Mouse (Mus musculus) kidney, embryonic 14.5 days (tissue): ENCODE results near the gene Dync1li1. TPM values are rescaled to one million over a fixed set of nuclear protein-coding genes. Genes with fewer than 3 reads are reported as not detected.
"Not testable (repeated sequence)": the region's sequence is repeated elsewhere in the genome, so short reads cannot be mapped to it uniquely, and the experiment has no call there.

Source experiments
- ATAC-seq: fragments of 200-750 bp; cut with Nextera tagmentation; 2 replicates; pipeline ENCODE4 v1.8.0; 2017; ENCODE audit warnings: moderate number of reproducible peaks, mild to moderate bottlenecking, moderate TSS enrichment, moderate library complexity; ENCODE audit not compliant: low FRiP score, low TSS enrichment
- H3K27ac ChIP-seq: fragments of 300-500 bp; sonication (generic); 2 replicates; pipeline ENCODE4 v1.5.1; 2014; ENCODE audit warnings: low read depth, mild to moderate bottlenecking, low read length, moderate library complexity, mixed read lengths
- H3K27me3 ChIP-seq: fragments of 300-500 bp; sonication (generic); 2 replicates; pipeline ENCODE4 v1.6.1; 2014; ENCODE audit warnings: mild to moderate bottlenecking, low read length; ENCODE audit not compliant: control insufficient read depth, insufficient read depth
- H3K36me3 ChIP-seq: fragments of 300-500 bp; sonication (generic); 2 replicates; pipeline ENCODE4 v1.6.1; 2014; ENCODE audit warnings: low read length, mixed read lengths; ENCODE audit not compliant: control insufficient read depth, insufficient read depth
- H3K4me1 ChIP-seq: fragments of 300-500 bp; sonication (generic); 2 replicates; pipeline ENCODE4 v1.6.1; 2014; ENCODE audit warnings: low read length, mixed read lengths; ENCODE audit not compliant: control insufficient read depth, insufficient read depth
- H3K4me2 ChIP-seq: fragments of 300-500 bp; sonication (generic); replicated peaks from 2 replicates; pipeline ENCODE4 v1.6.1; 2014; ENCODE audit warnings: low read depth, mild to moderate bottlenecking, low read length
- H3K4me3 ChIP-seq: fragments of 300-500 bp; sonication (generic); 2 replicates; pipeline ENCODE4 v1.5.1; 2014; ENCODE audit warnings: mild to moderate bottlenecking, low read length
- H3K9ac ChIP-seq: fragments of 300-500 bp; sonication (generic); 2 replicates; pipeline ENCODE4 v1.6.1; 2014; ENCODE audit warnings: low read depth, mild to moderate bottlenecking, low read length, moderate library complexity
- H3K9me3 ChIP-seq: fragments of 300-500 bp; sonication (generic); 2 replicates; pipeline ENCODE4 v1.6.1; 2016; ENCODE audit warnings: low read length; ENCODE audit not compliant: control insufficient read depth
- WGBS: fragments of 180-500 bp; shearing (Covaris S2); extraction: QIAGEN DNeasy Blood & Tissue Kit; methylation state at CpG from one replicate; pipeline ENCODE4 v1.1.7; 2014; 5-methylcytosine and 5-hydroxymethylcytosine counted together
- polyA plus RNA-seq: library from polyadenylated mRNA; unstranded; fragments of >200 nt; fragmentation: Nextera tagmentation; extraction: Ambion mirVana; gene quantifications from 2 replicates; pipeline ENCODE4 v1.2.1, GENCODE M21; 2014

Gene Dync1li1
- 37.7 and 55.9 TPM in 2 replicates for polyA plus RNA-seq

DNA sequence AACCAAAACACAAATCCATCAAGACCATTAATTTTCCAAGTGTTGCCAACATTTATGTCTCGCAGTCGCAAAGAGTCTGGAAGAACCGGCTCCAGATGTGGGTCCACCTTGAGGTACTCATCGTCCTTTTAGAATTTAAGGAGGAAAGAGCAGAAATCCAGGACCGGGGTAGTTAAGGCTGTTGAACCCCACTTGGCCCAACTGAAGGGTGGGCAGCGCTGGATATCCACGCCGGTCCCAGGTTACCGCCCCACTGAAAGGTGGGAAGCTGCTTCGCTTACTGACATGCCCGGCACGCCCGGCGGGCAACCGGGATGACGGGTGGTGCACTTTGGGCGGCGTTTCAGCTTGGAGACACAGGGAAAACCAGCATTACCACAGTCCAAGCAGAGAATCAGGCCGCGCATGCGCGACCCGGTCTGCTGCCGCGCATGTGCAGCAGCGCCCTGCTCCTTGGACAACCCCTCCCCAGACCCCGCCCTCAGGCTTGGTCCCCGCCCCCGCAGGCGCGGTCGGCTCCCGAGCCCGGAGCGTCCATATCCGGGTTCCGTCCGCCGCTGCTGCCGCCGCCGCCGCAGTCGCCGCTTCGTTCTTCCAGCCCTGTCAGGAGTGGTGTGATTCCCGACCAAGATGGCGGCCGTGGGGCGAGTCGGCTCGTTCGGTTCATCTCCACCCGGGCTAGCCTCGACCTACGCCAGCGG is at the start of gene Dync1li1:
TSS of gene Dync1li1 (plus strand) at position 539 of the 701 bp plus-strand sequence.
- Histone ChIP-seq H3K4me3 (peak within 1 kb of the TSS; percentile 84), H3K4me1 (0 out of 2 replicates have a peak, but pooled peaks cover 3% of the 10 kb centered on the region), H3K4me2 (peak within 1 kb of the TSS; percentile 88), H3K36me3 (peaks cover 10% of the 10 kb centered on the region; the same call in 1 of the 2 replicates), H3K27ac (peak within 1 kb of the TSS; percentile 78), H3K9me3 (no peaks in the 10 kb centered on the region), H3K9ac (peak within 1 kb of the TSS; percentile 91), H3K27me3 (no peaks in the 10 kb centered on the region)
- ATAC-seq = peak; percentile 97
- WGBS = 1% methylated on average over 52 of the region's 57 CpGs

GRCm38 (mm10) chr9:114639186-114639748 is 49.3 kb upstream of the Dync1li1 start:
- 0 out of 2 replicates have a peak, but pooled peaks cover 4% of the 10 kb centered on the region for H3K27me3 ChIP-seq
- H3K27ac ChIP-seq = peak overlapping the region; percentile 88
- peak overlapping the region; percentile 84 for H3K9ac ChIP-seq
- peaks cover 6% of the 10 kb centered on the region; the same call in 1 of the 2 replicates for H3K36me3 ChIP-seq
- peak overlapping the region; percentile 84 for H3K4me2 ChIP-seq
- H3K9me3 ChIP-seq = no peaks in the 10 kb centered on the region
- H3K4me1 ChIP-seq = peaks cover 4% of the 10 kb centered on the region; the same call in 1 of the 2 replicates
- H3K4me3 ChIP-seq = peak overlapping the region; percentile 77
- ATAC-seq = peak; percentile 36
- 13% methylated on average over 18 of the region's 18 CpGs for WGBS

- Histone ChIP-seq H3K27ac (peak within 1 kb of the TSS; percentile 88), H3K9ac (peak within 1 kb of the TSS; percentile 84), H3K9me3 (no peaks in the 10 kb centered on the region), H3K36me3 (peaks cover 6% of the 10 kb centered on the region; the same call in 1 of the 2 replicates), H3K27me3 (0 out of 2 replicates have a peak, but pooled peaks cover 4% of the 10 kb centered on the region), H3K4me2 (peak within 1 kb of the TSS; percentile 84), H3K4me3 (peak within 1 kb of the TSS; percentile 77), H3K4me1 (peaks cover 4% of the 10 kb centered on the region; the same call in 1 of the 2 replicates)
- ATAC-seq = peak; percentile 99
- WGBS = 4% methylated on average over 51 of the region's 51 CpGs
Observed at GRCm38 (mm10) chr9:114639839-114640646, 48.5 kb upstream of the Dync1li1 start, which contains the start of gene Cnot10. Gene Cnot10 (minus strand): TSS chr9:114640184.

- WGBS = 90% methylated on average over 12 of the region's 12 CpGs
- Histone ChIP-seq H3K4me3 (no peak overlapping the region), H3K4me1 (no peaks in the 10 kb centered on the region), H3K9me3 (no peaks in the 10 kb centered on the region), H3K36me3 (no peaks in the 10 kb centered on the region), H3K4me2 (no peak overlapping the region), H3K27ac (no peak overlapping the region), H3K27me3 (0 out of 2 replicates have a peak, but pooled peaks cover 4% of the 10 kb centered on the region), H3K9ac (no peak overlapping the region)
- ATAC-seq = no peak
Observed at GRCm38 (mm10) chr9:114646556-114647505, 41.8 kb upstream of the Dync1li1 start.

- Histone ChIP-seq H3K4me2 (no peak overlapping the region), H3K9ac (no peak overlapping the region), H3K27me3 (no peaks in the 10 kb centered on the region), H3K4me1 (no peaks in the 10 kb centered on the region), H3K4me3 (no peak overlapping the region), H3K36me3 (no peaks in the 10 kb centered on the region), H3K27ac (no peak overlapping the region), H3K9me3 (no peaks in the 10 kb centered on the region)
- no peak for ATAC-seq
- 81% methylated on average over 28 of the region's 28 CpGs for WGBS
Observed at GRCm38 (mm10) chr9:114647506-114648432, 40.8 kb upstream of the Dync1li1 start.

DNA sequence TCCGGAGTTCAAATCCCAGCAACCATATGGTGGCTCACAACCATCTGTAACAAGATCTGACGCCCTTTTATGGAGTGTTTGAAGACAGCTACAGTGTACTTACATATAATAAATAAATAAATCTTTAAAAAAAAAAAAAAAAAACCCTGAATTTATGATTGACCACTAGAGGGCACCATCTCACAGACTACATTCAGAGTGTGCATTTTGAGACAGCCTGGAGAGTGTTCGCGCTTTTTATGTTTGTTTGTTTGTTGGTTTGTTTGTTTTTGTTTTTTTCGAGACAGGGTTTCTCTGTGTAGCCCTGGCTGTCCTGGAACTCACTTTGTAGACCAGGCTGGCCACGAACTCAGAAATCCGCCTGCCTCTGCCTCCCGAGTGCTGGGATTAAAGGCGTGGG is 40.1 kb upstream of the Dync1li1 start:
- not testable (repeated sequence) for ATAC-seq, H3K4me1 ChIP-seq, H3K9ac ChIP-seq, H3K27ac ChIP-seq, H3K9me3 ChIP-seq, H3K36me3 ChIP-seq, H3K4me2 ChIP-seq, H3K4me3 ChIP-seq, H3K27me3 ChIP-seq
- 49% methylated on average over 8 of the region's 9 CpGs for WGBS

GRCm38 (mm10) chr9:114649371-114649770 is 39.2 kb upstream of the Dync1li1 start:
- no peak overlapping the region for H3K4me2 ChIP-seq
- H3K27ac ChIP-seq = no peak overlapping the region
- 65% methylated on average over 5 of the region's 5 CpGs for WGBS
- no peak overlapping the region for H3K4me3 ChIP-seq
- no peaks in the 10 kb centered on the region for H3K36me3 ChIP-seq
- no peak for ATAC-seq
- no peaks in the 10 kb centered on the region for H3K27me3 ChIP-seq
- H3K9me3 ChIP-seq = no peaks in the 10 kb centered on the region
- no peak overlapping the region for H3K9ac ChIP-seq
- H3K4me1 ChIP-seq = no peaks in the 10 kb centered on the region
